In the genomic region with DNA sequence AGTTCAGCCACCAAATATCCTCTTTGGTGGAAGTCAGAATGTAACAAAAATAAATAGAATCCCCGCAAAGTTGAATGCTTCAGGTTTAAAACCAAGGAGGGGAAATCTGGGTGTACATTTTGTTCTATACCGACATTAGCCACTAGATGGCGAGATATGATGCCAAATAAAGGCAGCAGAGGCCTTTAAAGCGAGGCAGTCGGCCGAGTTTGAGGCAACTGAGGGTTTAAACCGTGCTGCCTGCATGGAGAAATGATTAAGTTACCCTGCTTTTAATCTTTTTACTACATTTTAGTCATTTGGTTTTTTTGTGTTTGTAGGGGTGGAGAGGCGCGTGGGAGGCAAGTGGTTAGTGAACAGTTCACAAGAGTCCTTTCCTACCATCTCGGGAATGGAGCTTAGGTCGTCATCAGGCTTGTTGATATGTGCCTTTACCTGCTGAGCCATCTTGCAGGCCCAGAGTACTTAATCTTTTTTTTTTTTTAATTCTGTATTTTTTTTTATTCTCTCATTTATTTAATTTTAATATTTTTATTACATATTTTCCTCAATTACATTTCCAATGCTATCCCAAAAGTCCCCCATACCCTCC, we compare ENCODE assay signal across 8 mouse cellular contexts.
DNase-seq lines count a peak whose midpoint lies in the region; ATAC-seq lines count a peak whose summit lies in the region.

No protein-coding gene starts in this region.

- no peaks in the 10 kb centered on the region for H3K36me3 ChIP-seq in heart, embryonic 13.5 days
- no peaks in the 10 kb centered on the region for H3K36me3 ChIP-seq in liver, embryonic 11.5 days (ENCODE audit: control insufficient read depth, insufficient read depth, low read length)
- H3K36me3 ChIP-seq in neural tube, embryonic 14.5 days (ENCODE audit: control insufficient read depth, insufficient read depth, low read length): no peaks in the 10 kb centered on the region

- ATAC-seq in heart, embryonic 13.5 days (ENCODE audit: extremely low read depth, insufficient number of reproducible peaks, low FRiP score, low TSS enrichment): no peak
- no peak; the same call in 1 of the 2 replicates for ATAC-seq in liver, embryonic 11.5 days (replicated peaks; ENCODE audit: low FRiP score)
- peak; percentile 90 for ATAC-seq in neural tube, embryonic 14.5 days (ENCODE audit: low read depth)

- no peaks in the 10 kb centered on the region for H3K4me1 ChIP-seq in heart, embryonic 13.5 days
- no peaks in the 10 kb centered on the region for H3K4me1 ChIP-seq in liver, embryonic 11.5 days (replicated peaks; ENCODE audit: control insufficient read depth, insufficient read depth, low read length)
- no peaks in the 10 kb centered on the region for H3K4me1 ChIP-seq in neural tube, embryonic 14.5 days (ENCODE audit: control insufficient read depth, insufficient read depth, low read length)

- no peaks in the 10 kb centered on the region for H3K27me3 ChIP-seq in heart, embryonic 13.5 days (replicated peaks)
- no peaks in the 10 kb centered on the region for H3K27me3 ChIP-seq in liver, embryonic 11.5 days (replicated peaks; ENCODE audit: control insufficient read depth, insufficient read depth, low read length)
- H3K27me3 ChIP-seq in neural tube, embryonic 14.5 days (ENCODE audit: control insufficient read depth, insufficient read depth, low read length): no peaks in the 10 kb centered on the region

- H3K27ac ChIP-seq in heart, embryonic 13.5 days (replicated peaks): no peak overlapping the region
- H3K27ac ChIP-seq in liver, embryonic 11.5 days (ENCODE audit: low read depth, low read length): no peak overlapping the region
- H3K27ac ChIP-seq in neural tube, embryonic 14.5 days (ENCODE audit: low read depth, low read length): no peak overlapping the region

- no peak overlapping the region for H3K4me3 ChIP-seq in heart, embryonic 13.5 days
- no peak overlapping the region for H3K4me3 ChIP-seq in liver, embryonic 11.5 days (ENCODE audit: low read depth, low read length)
- no peak overlapping the region for H3K4me3 ChIP-seq in neural tube, embryonic 14.5 days (ENCODE audit: low read depth, low read length)

- WGBS in heart, embryonic 13.5 days: 14% methylated on average over 11 of the region's 11 CpGs
- 24% methylated on average over 11 of the region's 11 CpGs for WGBS in liver, embryonic 11.5 days
- WGBS in neural tube, embryonic 14.5 days: 24% methylated on average over 11 of the region's 11 CpGs

- H3K4me2 ChIP-seq in heart, embryonic 13.5 days: peak overlapping the region; percentile 50
- H3K4me2 ChIP-seq in liver, embryonic 11.5 days: no peak overlapping the region
- no peak overlapping the region for H3K4me2 ChIP-seq in neural tube, embryonic 14.5 days (ENCODE audit: low read depth, low read length)

- H3K9me3 ChIP-seq in heart, embryonic 13.5 days: no peaks in the 10 kb centered on the region
- H3K9me3 ChIP-seq in liver, embryonic 11.5 days (ENCODE audit: control insufficient read depth, low read length): no peaks in the 10 kb centered on the region
- H3K9me3 ChIP-seq in neural tube, embryonic 14.5 days (ENCODE audit: control insufficient read depth, low read length): no peaks in the 10 kb centered on the region

- peak; percentile 55 for DNase-seq in CD4-positive, CD25-positive, alpha-beta regulatory T cell, adult 2 months (ENCODE audit: low read depth, low spot score)
- peak; percentile 88 for DNase-seq in adipocyte (ENCODE audit: low spot score)
- DNase-seq in embryo, embryonic 10 days (ENCODE audit: low spot score): peak; percentile 90
- DNase-seq in kidney, postnatal 10 days: peak; percentile 58
- DNase-seq in liver, embryonic 11.5 days (ENCODE audit: low spot score): peak; percentile 32
- peak; percentile 33 for DNase-seq in thymus, postnatal 4 days

- H3K9ac ChIP-seq in heart, embryonic 13.5 days: no peak overlapping the region
- no peak overlapping the region for H3K9ac ChIP-seq in liver, embryonic 11.5 days (ENCODE audit: low read depth, low read length)
- H3K9ac ChIP-seq in neural tube, embryonic 14.5 days (replicated peaks; ENCODE audit: low read depth, low read length): no peak overlapping the region

Comparison
In these comparisons a context has a peak if more than half of its experiments do, and no peak if none do; other contexts are left out.
1. DNase-seq: peak in every context shown above with its lines; median percentile 90 in embryo, embryonic 10 days; 88 in adipocyte; 58 in kidney, postnatal 10 days; 55 in CD4-positive, CD25-positive, alpha-beta regulatory T cell, adult 2 months; 33 in thymus, postnatal 4 days; 32 in liver, embryonic 11.5 days.